In genomic region chr6:47565326-47566035, GRCm38 (mm10) we compare ENCODE assay signal across 15 mouse cellular contexts. TPM values are rescaled to one million over a fixed set of nuclear protein-coding genes. Genes with fewer than 3 reads are reported as not detected.
A peak's percentile ranks its signal among the peaks of the same experiment; 100 is the strongest.
DNase-seq lines count a peak whose midpoint lies in the region; ATAC-seq and TF ChIP-seq lines count a peak whose summit lies in the region.
"Had no signal": no experiment of that assay in that cellular context is flagged by ENCODE, and none has a peak within 500 bp of the region (broad histone marks: within the 10 kb centered on the region; RNA-seq: fewer than 3 reads in every experiment).

No protein-coding gene starts in this region.

- H3K27ac ChIP-seq in forebrain, embryonic 13.5 days, result no peak overlapping the region
- no peak overlapping the region for H3K27ac ChIP-seq in forebrain, embryonic 10.5 days
- H3K27ac ChIP-seq in intestine, postnatal 0 days (ENCODE audit: low read depth, low read length), result peak overlapping the region; percentile 41; the same call in 1 of the 2 replicates
- H3K27ac ChIP-seq: embryonic facial prominence, embryonic 15.5 days; midbrain, embryonic 12.5 days; neural tube, embryonic 13.5 days had no signal

- peak; percentile 57; the same call in 1 of the 2 replicates for ATAC-seq in forebrain, embryonic 13.5 days
- no peak for ATAC-seq in intestine, postnatal 0 days

- H3K4me3 ChIP-seq in forebrain, embryonic 13.5 days, result no peak overlapping the region
- no peak overlapping the region for H3K4me3 ChIP-seq in forebrain, embryonic 10.5 days
- H3K4me3 ChIP-seq in intestine, postnatal 0 days (ENCODE audit: low read depth, low read length), result no peak overlapping the region
- H3K4me3 ChIP-seq: embryonic facial prominence, embryonic 15.5 days; midbrain, embryonic 12.5 days; neural tube, embryonic 13.5 days had no signal

- no peak overlapping the region for H3K4me2 ChIP-seq in forebrain, embryonic 13.5 days
- H3K4me2 ChIP-seq in intestine, postnatal 0 days (replicated peaks; ENCODE audit: low read depth), result no peak overlapping the region
- H3K4me2 ChIP-seq: embryonic facial prominence, embryonic 15.5 days; heart, embryonic 11.5 days; midbrain, embryonic 12.5 days; neural tube, embryonic 13.5 days had no signal

- no peaks in the 10 kb centered on the region for H3K4me1 ChIP-seq in forebrain, embryonic 13.5 days
- H3K4me1 ChIP-seq in forebrain, embryonic 10.5 days, result no peaks in the 10 kb centered on the region
- 0 out of 2 replicates have a peak, but pooled peaks cover 6% of the 10 kb centered on the region for H3K4me1 ChIP-seq in intestine, postnatal 0 days (replicated peaks; ENCODE audit: control insufficient read depth, insufficient read depth, low read length)
- H3K4me1 ChIP-seq: embryonic facial prominence, embryonic 15.5 days; midbrain, embryonic 12.5 days; neural tube, embryonic 13.5 days had no signal

- DNase-seq in forebrain, embryonic 10.5 days (ENCODE audit: extremely low spot score, low spot score), result no peak
- DNase-seq in retina, postnatal 1 day, result peak; percentile 51
- DNase-seq in retina, embryonic 14.5 days (ENCODE audit: low spot score), result no peak
- no peak for DNase-seq in layer of hippocampus, postnatal 25 days (ENCODE audit: extremely low spot score in 1 of 2, low spot score in 1 of 2)
- no peak for DNase-seq in lung, adult 18-20 months
- no peak for DNase-seq in lung, postnatal 36 days
- DNase-seq: adrenal gland, postnatal 10 days; cerebellum, adult 2 months; lung, adult 2 months had no signal

- H3K36me3 ChIP-seq in forebrain, embryonic 13.5 days (ENCODE audit: poor library complexity, severe bottlenecking), result peaks cover 77% of the 10 kb centered on the region
- peaks cover 98% of the 10 kb centered on the region for H3K36me3 ChIP-seq in forebrain, embryonic 10.5 days (replicated peaks)
- peaks cover 29% of the 10 kb centered on the region for H3K36me3 ChIP-seq in intestine, postnatal 0 days (ENCODE audit: control insufficient read depth, insufficient read depth)

- H3K9ac ChIP-seq in forebrain, embryonic 13.5 days, result no peak overlapping the region
- no peak overlapping the region for H3K9ac ChIP-seq in intestine, postnatal 0 days (ENCODE audit: low read depth, low read length)
- H3K9ac ChIP-seq: embryonic facial prominence, embryonic 15.5 days; midbrain, embryonic 12.5 days; neural tube, embryonic 13.5 days had no signal

- no peaks in the 10 kb centered on the region for H3K27me3 ChIP-seq in forebrain, embryonic 13.5 days
- H3K27me3 ChIP-seq in forebrain, embryonic 10.5 days (ENCODE audit: poor library complexity, severe bottlenecking), result no peaks in the 10 kb centered on the region
- H3K27me3 ChIP-seq in intestine, postnatal 0 days (replicated peaks; ENCODE audit: control insufficient read depth, insufficient read depth, low read length), result no peaks in the 10 kb centered on the region
- H3K27me3 ChIP-seq: embryonic facial prominence, embryonic 15.5 days; midbrain, embryonic 12.5 days; neural tube, embryonic 13.5 days had no signal

- H3K9me3 ChIP-seq in forebrain, embryonic 13.5 days (replicated peaks), result no peaks in the 10 kb centered on the region
- no peaks in the 10 kb centered on the region for H3K9me3 ChIP-seq in forebrain, embryonic 10.5 days
- no peaks in the 10 kb centered on the region for H3K9me3 ChIP-seq in intestine, postnatal 0 days (ENCODE audit: control insufficient read depth)
- H3K9me3 ChIP-seq: embryonic facial prominence, embryonic 15.5 days; midbrain, embryonic 12.5 days; neural tube, embryonic 13.5 days had no signal

- no peak for TF ChIP-seq CTCF in intestine, postnatal 0 days (IDR thresholded peaks at IDR 0.05; ENCODE audit: low read depth)

- 81% methylated on average over 1 of the region's 1 CpGs for WGBS in forebrain, embryonic 13.5 days
- 88% methylated on average over 1 of the region's 1 CpGs for WGBS in forebrain, embryonic 10.5 days
- WGBS in intestine, postnatal 0 days, result 38% methylated on average over 1 of the region's 1 CpGs

RNA-seq across cellular contexts. Expression of gene Ezh2, which starts 29.7 kb away (rescaled TPM):
- polyA plus RNA-seq in forebrain, embryonic 13.5 days (2015; fragmentation: Nextera tagmentation; extraction: Ambion mirVana), result 221 and 241 TPM in 2 replicates
- polyA plus RNA-seq in forebrain, embryonic 10.5 days (2016; fragmentation: Nextera tagmentation; extraction: Ambion mirVana), result 210 and 213 TPM in 2 replicates
- 38.7 and 40.7 TPM in 2 replicates for polyA plus RNA-seq in intestine, postnatal 0 days (2015; fragmentation: Nextera tagmentation; extraction: Ambion mirVana)
- total RNA-seq in layer of hippocampus, postnatal 25 days (2021), result 10 to 100 TPM; 16.5 to 17.1 TPM
